8 mouse cellular contexts compared by ENCODE assay signal in the genomic region with DNA sequence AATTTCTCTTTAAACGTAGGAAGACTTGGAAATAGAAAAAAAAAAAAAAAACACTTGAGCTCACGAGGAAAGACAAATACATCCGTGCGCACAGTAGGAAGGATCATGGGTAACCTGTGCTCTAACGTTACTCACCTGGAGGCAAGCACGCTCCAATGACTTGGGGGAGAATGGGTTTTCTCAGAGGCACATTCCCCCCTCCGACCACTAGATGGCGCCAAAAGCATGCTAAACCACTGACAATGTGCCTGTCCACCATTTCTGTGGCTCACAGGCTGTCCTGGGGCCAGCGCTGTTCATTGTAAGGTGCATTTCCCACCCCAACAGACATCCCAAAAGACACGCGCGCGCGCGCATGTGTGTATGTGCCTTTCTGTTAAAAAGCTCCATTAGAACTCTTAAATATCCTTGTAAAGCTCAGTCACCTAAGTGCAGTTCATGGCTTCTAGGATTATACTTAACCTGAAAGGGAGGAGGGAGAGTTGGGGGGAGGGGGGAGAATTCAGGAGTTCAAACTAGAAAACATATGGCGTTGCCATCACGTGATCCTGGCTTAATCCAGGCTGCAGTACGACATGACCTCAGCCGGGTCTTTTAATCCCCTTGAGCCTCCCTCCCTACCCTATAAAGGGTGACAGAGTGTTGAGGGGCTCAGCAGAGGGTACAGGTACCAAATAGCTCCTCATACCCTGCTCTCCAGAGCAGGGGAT.
DNase-seq lines count a peak whose midpoint lies in the region; ATAC-seq and TF ChIP-seq lines count a peak whose summit lies in the region.

No protein-coding gene starts in this region.

- H3K9ac ChIP-seq in heart, embryonic 11.5 days (ENCODE audit: low read depth, low read length), result no peak overlapping the region
- H3K9ac ChIP-seq in kidney, embryonic 16.5 days (replicated peaks; ENCODE audit: low read length), result no peak overlapping the region
- H3K9ac ChIP-seq in stomach, embryonic 14.5 days (replicated peaks; ENCODE audit: low read depth, low read length), result no peak overlapping the region

- TF ChIP-seq CTCF in bone marrow macrophage, adult 2 months (IDR thresholded peaks at IDR 0.05; ENCODE audit: low read depth, low read length), result peak; percentile 89
- TF ChIP-seq CTCF in embryonic fibroblast, embryonic 13.5 days (IDR thresholded peaks at IDR 0.05; ENCODE audit: borderline replicate concordance, insufficient read depth, low read length), result peak; percentile 96

- no peaks in the 10 kb centered on the region for H3K4me1 ChIP-seq in bone marrow macrophage, adult 2 months (ENCODE audit: control insufficient read depth, insufficient read depth, low read length)
- H3K4me1 ChIP-seq in embryonic fibroblast, embryonic 13.5 days (ENCODE audit: control insufficient read depth, insufficient read depth, low read length), result no peaks in the 10 kb centered on the region
- H3K4me1 ChIP-seq in heart, embryonic 11.5 days (ENCODE audit: control insufficient read depth, insufficient read depth, low read length), result no peaks in the 10 kb centered on the region
- no peaks in the 10 kb centered on the region; the same call in 1 of the 2 replicates for H3K4me1 ChIP-seq in kidney, embryonic 16.5 days (ENCODE audit: insufficient read depth, low read length)
- H3K4me1 ChIP-seq in stomach, embryonic 14.5 days (ENCODE audit: control insufficient read depth, insufficient read depth, low read length), result no peaks in the 10 kb centered on the region

- no peaks in the 10 kb centered on the region for H3K9me3 ChIP-seq in heart, embryonic 11.5 days (replicated peaks; ENCODE audit: control insufficient read depth, low read length)
- H3K9me3 ChIP-seq in kidney, embryonic 16.5 days (ENCODE audit: low read length), result no peaks in the 10 kb centered on the region
- no peaks in the 10 kb centered on the region for H3K9me3 ChIP-seq in stomach, embryonic 14.5 days (ENCODE audit: control insufficient read depth, low read depth, low read length)

- H3K4me2 ChIP-seq in heart, embryonic 11.5 days, result peak overlapping the region; percentile 31
- peak overlapping the region; percentile 21; the same call in 1 of the 2 replicates for H3K4me2 ChIP-seq in kidney, embryonic 16.5 days (replicated peaks; ENCODE audit: low read depth, low read length)
- no peak overlapping the region for H3K4me2 ChIP-seq in stomach, embryonic 14.5 days (replicated peaks; ENCODE audit: low read depth, low read length)

- H3K4me3 ChIP-seq in bone marrow macrophage, adult 2 months (ENCODE audit: insufficient read depth, low read length), result no peak overlapping the region
- H3K4me3 ChIP-seq in embryonic fibroblast, embryonic 13.5 days (ENCODE audit: insufficient read depth, low read length), result no peak overlapping the region
- H3K4me3 ChIP-seq in heart, embryonic 11.5 days (ENCODE audit: low read depth, low read length), result no peak overlapping the region
- H3K4me3 ChIP-seq in kidney, embryonic 16.5 days (ENCODE audit: low read length), result no peak overlapping the region
- no peak overlapping the region for H3K4me3 ChIP-seq in stomach, embryonic 14.5 days (ENCODE audit: low read depth, low read length)

- 0 out of 2 replicates have a peak, but pooled peaks cover 3% of the 10 kb centered on the region for H3K27me3 ChIP-seq in heart, embryonic 11.5 days (ENCODE audit: control insufficient read depth, insufficient read depth, low read length)
- H3K27me3 ChIP-seq in kidney, embryonic 16.5 days (ENCODE audit: insufficient read depth, low read length), result no peaks in the 10 kb centered on the region
- no peaks in the 10 kb centered on the region for H3K27me3 ChIP-seq in stomach, embryonic 14.5 days (ENCODE audit: control insufficient read depth, insufficient read depth, low read length)

- no peaks in the 10 kb centered on the region for H3K36me3 ChIP-seq in heart, embryonic 11.5 days (ENCODE audit: control insufficient read depth, insufficient read depth, low read length)
- no peaks in the 10 kb centered on the region for H3K36me3 ChIP-seq in kidney, embryonic 16.5 days (ENCODE audit: insufficient read depth, low read length)
- no peaks in the 10 kb centered on the region for H3K36me3 ChIP-seq in stomach, embryonic 14.5 days (ENCODE audit: control insufficient read depth, insufficient read depth, low read length)

- WGBS in heart, embryonic 11.5 days (ENCODE audit: insufficient replicate concordance), result 8% methylated on average over 19 of the region's 19 CpGs
- WGBS in kidney, embryonic 16.5 days, result 7% methylated on average over 19 of the region's 19 CpGs
- WGBS in stomach, embryonic 14.5 days, result 3% methylated on average over 19 of the region's 19 CpGs

- H3K27ac ChIP-seq in bone marrow macrophage, adult 2 months (ENCODE audit: insufficient read depth, low read depth, low read length), result no peak overlapping the region
- H3K27ac ChIP-seq in embryonic fibroblast, embryonic 13.5 days (ENCODE audit: insufficient read depth, low read length), result no peak overlapping the region
- no peak overlapping the region for H3K27ac ChIP-seq in heart, embryonic 11.5 days (ENCODE audit: low read depth, low read length)
- H3K27ac ChIP-seq in kidney, embryonic 16.5 days (ENCODE audit: low read length), result no peak overlapping the region
- H3K27ac ChIP-seq in stomach, embryonic 14.5 days (ENCODE audit: low read length), result no peak overlapping the region

- TF ChIP-seq POLR2A in bone marrow macrophage, adult 2 months (IDR thresholded peaks at IDR 0.05; ENCODE audit: borderline replicate concordance, low read depth, low read length), result no peak
- TF ChIP-seq POLR2A in embryonic fibroblast, embryonic 13.5 days (IDR thresholded peaks at IDR 0.05; ENCODE audit: low read depth, low read length), result no peak

- DNase-seq in B cell, adult 2 months, result peak; percentile 84 to 85
- peak; percentile 77 for DNase-seq in liver
- DNase-seq in natural killer cell, adult 2 months (ENCODE audit: low spot score in 2 of 2), result peak; percentile 53 to 73

- 0 out of 2 replicates have a peak, but pooled peaks have one; percentile 52 for ATAC-seq in heart, embryonic 11.5 days (replicated peaks; ENCODE audit: insufficient number of reproducible peaks, low FRiP score, low TSS enrichment)
- peak; percentile 69 for ATAC-seq in kidney, embryonic 16.5 days (ENCODE audit: low FRiP score, low TSS enrichment)
- peak; percentile 75; the same call in 1 of the 2 replicates for ATAC-seq in stomach, embryonic 14.5 days (ENCODE audit: insufficient number of reproducible peaks, insufficient read depth, low FRiP score, low read depth)
